ENCODE assay signal across 9 mouse cellular contexts in genomic region chr5:136706803-136707202, GRCm38 (mm10). TPM values are rescaled to one million over a fixed set of nuclear protein-coding genes. Genes with fewer than 3 reads are reported as not detected.
A peak's percentile ranks its signal among the peaks of the same experiment; 100 is the strongest.
DNase-seq lines count a peak whose midpoint lies in the region; ATAC-seq lines count a peak whose summit lies in the region.
"Had no signal": no experiment of that assay in that cellular context is flagged by ENCODE, and none has a peak within 500 bp of the region (broad histone marks: within the 10 kb centered on the region; RNA-seq: fewer than 3 reads in every experiment).

No protein-coding gene starts in this region.

- no peaks in the 10 kb centered on the region for H3K36me3 ChIP-seq in forebrain, embryonic 11.5 days (ENCODE audit: control insufficient read depth, insufficient read depth, low read length)
- no peaks in the 10 kb centered on the region for H3K36me3 ChIP-seq in forebrain, embryonic 12.5 days (replicated peaks)
- no peaks in the 10 kb centered on the region for H3K36me3 ChIP-seq in embryonic facial prominence, embryonic 14.5 days (ENCODE audit: control insufficient read depth, insufficient read depth, low read length)
- H3K36me3 ChIP-seq in splenic B cell, adult 2 months (ENCODE audit: control insufficient read depth, insufficient read depth, low read length, poor library complexity, severe bottlenecking) = no peaks in the 10 kb centered on the region
- H3K36me3 ChIP-seq: G1E had no signal

- H3K27ac ChIP-seq in forebrain, embryonic 11.5 days (ENCODE audit: low read depth, low read length) = no peak overlapping the region
- H3K27ac ChIP-seq in forebrain, embryonic 12.5 days = no peak overlapping the region
- no peak overlapping the region for H3K27ac ChIP-seq in embryonic facial prominence, embryonic 14.5 days (replicated peaks; ENCODE audit: low read depth, low read length)

- no peaks in the 10 kb centered on the region for H3K9me3 ChIP-seq in forebrain, embryonic 11.5 days (ENCODE audit: control insufficient read depth, low read length)
- H3K9me3 ChIP-seq in forebrain, embryonic 12.5 days = peaks cover 5% of the 10 kb centered on the region; the same call in 1 of the 2 replicates
- 0 out of 2 replicates have a peak, but pooled peaks cover 6% of the 10 kb centered on the region for H3K9me3 ChIP-seq in embryonic facial prominence, embryonic 14.5 days (ENCODE audit: control insufficient read depth, low read length)

- no peak for ATAC-seq in forebrain, embryonic 11.5 days (replicated peaks; ENCODE audit: low FRiP score)
- no peak for ATAC-seq in forebrain, embryonic 12.5 days (ENCODE audit: low FRiP score)
- 0 out of 2 replicates have a peak, but pooled peaks have one; percentile 24 for ATAC-seq in embryonic facial prominence, embryonic 14.5 days (ENCODE audit: low read depth)

- H3K4me3 ChIP-seq in forebrain, embryonic 11.5 days (ENCODE audit: low read depth, low read length) = no peak overlapping the region
- H3K4me3 ChIP-seq in forebrain, embryonic 12.5 days (replicated peaks) = no peak overlapping the region
- no peak overlapping the region for H3K4me3 ChIP-seq in embryonic facial prominence, embryonic 14.5 days (ENCODE audit: low read depth, low read length)

- intact Hi-C loops in left cerebral cortex, postnatal 14 days (cut with DNase I) = loop anchor here (2.0 to 5.0 kb wide), 3 partner anchors 425 to 505 kb away; no protein-coding TSS in a partner anchor

- no peaks in the 10 kb centered on the region for H3K27me3 ChIP-seq in forebrain, embryonic 11.5 days (ENCODE audit: control insufficient read depth, insufficient read depth, low read length)
- no peaks in the 10 kb centered on the region for H3K27me3 ChIP-seq in forebrain, embryonic 12.5 days
- H3K27me3 ChIP-seq in embryonic facial prominence, embryonic 14.5 days (replicated peaks; ENCODE audit: control insufficient read depth, insufficient read depth, low read length) = no peaks in the 10 kb centered on the region
- H3K27me3 ChIP-seq in splenic B cell, adult 2 months (ENCODE audit: control insufficient read depth, insufficient read depth, low read length, poor library complexity, severe bottlenecking) = no peaks in the 10 kb centered on the region

- H3K9ac ChIP-seq in forebrain, embryonic 11.5 days (ENCODE audit: low read length) = no peak overlapping the region
- H3K9ac ChIP-seq in forebrain, embryonic 12.5 days = no peak overlapping the region
- no peak overlapping the region for H3K9ac ChIP-seq in embryonic facial prominence, embryonic 14.5 days (ENCODE audit: low read depth, low read length)

- H3K4me1 ChIP-seq in forebrain, embryonic 11.5 days (replicated peaks; ENCODE audit: control insufficient read depth, insufficient read depth, low read length) = no peaks in the 10 kb centered on the region
- peaks cover 7% of the 10 kb centered on the region; the same call in 1 of the 2 replicates for H3K4me1 ChIP-seq in forebrain, embryonic 12.5 days
- H3K4me1 ChIP-seq in embryonic facial prominence, embryonic 14.5 days (ENCODE audit: control insufficient read depth, insufficient read depth, low read length) = no peaks in the 10 kb centered on the region

- WGBS in forebrain, embryonic 11.5 days = 1% methylated on average over 9 of the region's 9 CpGs
- 2% methylated on average over 9 of the region's 9 CpGs for WGBS in forebrain, embryonic 12.5 days
- under 1% methylated on average over 9 of the region's 9 CpGs for WGBS in embryonic facial prominence, embryonic 14.5 days

- no peak overlapping the region for H3K4me2 ChIP-seq in forebrain, embryonic 11.5 days (ENCODE audit: low read depth, low read length, severe bottlenecking)
- no peak overlapping the region for H3K4me2 ChIP-seq in forebrain, embryonic 12.5 days
- no peak overlapping the region for H3K4me2 ChIP-seq in embryonic facial prominence, embryonic 14.5 days (ENCODE audit: low read depth, low read length)

- peak; percentile 88 for DNase-seq in forebrain, embryonic 11.5 days (ENCODE audit: low spot score)
- DNase-seq in adrenal gland, postnatal 36 days = peak; percentile 75 to 83
- DNase-seq in embryonic facial prominence, embryonic 14.5 days (ENCODE audit: low spot score) = peak; percentile 90
- DNase-seq in induced T-regulatory cell, adult 2 months (ENCODE audit: low read depth) = peak; percentile 85
- DNase-seq in left cerebral cortex, postnatal 14 days (ENCODE audit: low spot score in 2 of 2) = peak; percentile 79 to 83
- DNase-seq in natural killer cell, adult 2 months (ENCODE audit: low spot score in 2 of 2) = peak; percentile 55 to 73
- DNase-seq in splenic B cell, adult 2 months (ENCODE audit: low read depth, low spot score) = peak; percentile 87

RNA-seq across cellular contexts. Expression of gene Myl10, which starts 13.9 kb away (rescaled TPM):
- polyA plus RNA-seq in forebrain, embryonic 11.5 days (2014; fragmentation: Nextera tagmentation; extraction: Ambion mirVana) = not detected in 2 replicates
- polyA plus RNA-seq in forebrain, embryonic 12.5 days (2016; fragmentation: Nextera tagmentation; extraction: Ambion mirVana) = not detected in 2 replicates
- total RNA-seq in adrenal gland, postnatal 36 days (2021) = not detected
- polyA plus RNA-seq in embryonic facial prominence, embryonic 14.5 days (2014; fragmentation: Nextera tagmentation; extraction: Ambion mirVana) = not detected in 2 replicates
- not detected for total RNA-seq in left cerebral cortex, postnatal 14 days (2021)
- total RNA-seq: G1E had no signal
- polyA plus RNA-seq: G1E had no signal
